In the genomic region with DNA sequence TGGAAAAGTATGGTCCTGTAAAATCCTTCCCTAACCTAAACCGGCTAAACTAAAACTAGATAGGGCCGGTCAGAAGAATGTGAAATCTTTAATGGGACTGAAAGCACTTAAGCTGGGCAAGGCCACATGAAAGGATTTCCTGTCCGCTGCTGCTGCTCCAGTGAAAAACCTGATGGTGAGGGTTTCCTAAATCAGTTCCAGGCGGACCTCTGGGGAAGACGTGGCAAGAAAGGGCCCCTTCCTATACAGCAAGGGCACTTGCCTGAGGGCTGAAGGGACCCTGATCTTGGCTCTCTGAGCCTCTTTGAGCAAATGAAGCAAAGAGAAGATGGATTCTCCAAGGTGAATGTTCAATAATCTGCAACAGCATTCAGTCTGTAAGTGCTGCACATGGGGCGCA, we compare ENCODE assay signal across 11 mouse cellular contexts.
A peak's percentile ranks its signal among the peaks of the same experiment; 100 is the strongest.
DNase-seq lines count a peak whose midpoint lies in the region; ATAC-seq and TF ChIP-seq lines count a peak whose summit lies in the region.
"Had no signal": no experiment of that assay in that cellular context is flagged by ENCODE, and none has a peak within 500 bp of the region (broad histone marks: within the 10 kb centered on the region; RNA-seq: fewer than 3 reads in every experiment).

No protein-coding gene starts in this region.

- no peaks in the 10 kb centered on the region for H3K27me3 ChIP-seq in liver, adult 2 months (ENCODE audit: control insufficient read depth, insufficient read depth, low read length)
- no peaks in the 10 kb centered on the region for H3K27me3 ChIP-seq in limb, embryonic 13.5 days
- H3K27me3 ChIP-seq in stomach, postnatal 0 days (ENCODE audit: control insufficient read depth, insufficient read depth, low read length) = no peaks in the 10 kb centered on the region
- H3K27me3 ChIP-seq: midbrain, embryonic 15.5 days had no signal

- intact Hi-C loops in heart, postnatal 10 days (cut with DNase I) = no loop called here

- WGBS in liver, adult 2 months = 79% methylated on average over 6 of the region's 6 CpGs
- 18% methylated on average over 6 of the region's 6 CpGs for WGBS in limb, embryonic 13.5 days
- 68% methylated on average over 6 of the region's 6 CpGs for WGBS in stomach, postnatal 0 days

- no peak for TF ChIP-seq EP300 in stomach, postnatal 0 days (optimal IDR thresholded peaks at IDR 0.05)

- H3K4me2 ChIP-seq in limb, embryonic 13.5 days (replicated peaks) = no peak overlapping the region; the same call in 1 of the 2 replicates
- H3K4me2 ChIP-seq in stomach, postnatal 0 days (replicated peaks; ENCODE audit: low read depth) = no peak overlapping the region
- H3K4me2 ChIP-seq: hindbrain, embryonic 14.5 days; midbrain, embryonic 15.5 days had no signal

- DNase-seq in heart, adult 11 months = peak; percentile 65
- no peak for DNase-seq in heart, postnatal 10 days
- no peak for DNase-seq in liver, adult 2 months (ENCODE audit: extremely low read depth, low read depth, low spot score)
- no peak for DNase-seq in liver
- peak; percentile 53 for DNase-seq in embryo, embryonic 9.5 days (ENCODE audit: extremely low spot score)
- no peak for DNase-seq in right cerebral cortex, adult 18-20 months
- DNase-seq in stomach, postnatal 0 days (ENCODE audit: low spot score) = no peak
- DNase-seq: cerebellum, postnatal 36 days had no signal

- TF ChIP-seq CTCF in liver, adult 2 months (IDR thresholded peaks at IDR 0.05; ENCODE audit: low read depth, low read length) = no peak
- TF ChIP-seq CTCF in stomach, postnatal 0 days (IDR thresholded peaks at IDR 0.05; ENCODE audit: low read depth) = no peak

- H3K79me2 ChIP-seq in liver, adult 2 months (ENCODE audit: control insufficient read depth, insufficient read depth, low read length) = peaks cover 10% of the 10 kb centered on the region; the same call in 1 of the 2 replicates

- 0 out of 2 replicates have a peak, but pooled peaks have one; percentile 19 for ATAC-seq in limb, embryonic 13.5 days (ENCODE audit: low FRiP score, low read depth)
- no peak for ATAC-seq in stomach, postnatal 0 days (ENCODE audit: low FRiP score, low TSS enrichment)

- no peak overlapping the region for H3K4me3 ChIP-seq in liver, adult 2 months (ENCODE audit: insufficient read depth, low read depth, low read length)
- H3K4me3 ChIP-seq in limb, embryonic 13.5 days = no peak overlapping the region
- H3K4me3 ChIP-seq in stomach, postnatal 0 days (ENCODE audit: low read depth, low read length) = no peak overlapping the region
- H3K4me3 ChIP-seq: midbrain, embryonic 15.5 days had no signal

- no peaks in the 10 kb centered on the region for H3K9me3 ChIP-seq in limb, embryonic 13.5 days
- no peaks in the 10 kb centered on the region for H3K9me3 ChIP-seq in stomach, postnatal 0 days (ENCODE audit: control insufficient read depth, low read length)
- H3K9me3 ChIP-seq: midbrain, embryonic 15.5 days had no signal

- no peak for TF ChIP-seq POLR2A in liver, adult 2 months (IDR thresholded peaks at IDR 0.05; ENCODE audit: extremely low read depth, insufficient read depth, low read length)

- no peak overlapping the region for H3K9ac ChIP-seq in liver, adult 2 months (ENCODE audit: low read depth, low read length)
- no peak overlapping the region for H3K9ac ChIP-seq in limb, embryonic 13.5 days
- H3K9ac ChIP-seq in stomach, postnatal 0 days (ENCODE audit: low read length) = no peak overlapping the region
- H3K9ac ChIP-seq: hindbrain, embryonic 14.5 days; midbrain, embryonic 15.5 days had no signal

- H3K4me1 ChIP-seq in liver, adult 2 months (ENCODE audit: control insufficient read depth, insufficient read depth, low read length) = peaks cover 26% of the 10 kb centered on the region
- peaks cover 74% of the 10 kb centered on the region for H3K4me1 ChIP-seq in limb, embryonic 13.5 days
- H3K4me1 ChIP-seq in stomach, postnatal 0 days (replicated peaks; ENCODE audit: control insufficient read depth, insufficient read depth) = no peaks in the 10 kb centered on the region

- H3K36me3 ChIP-seq in liver, adult 2 months (ENCODE audit: control insufficient read depth, insufficient read depth, low read length) = no peaks in the 10 kb centered on the region
- peaks cover 20% of the 10 kb centered on the region for H3K36me3 ChIP-seq in limb, embryonic 13.5 days
- no peaks in the 10 kb centered on the region for H3K36me3 ChIP-seq in stomach, postnatal 0 days (ENCODE audit: control insufficient read depth, insufficient read depth, low read length)
- H3K36me3 ChIP-seq: midbrain, embryonic 15.5 days had no signal

- H3K27ac ChIP-seq in liver, adult 2 months (replicated peaks; ENCODE audit: insufficient read depth, low read depth, low read length) = peak overlapping the region; percentile 70
- H3K27ac ChIP-seq in limb, embryonic 13.5 days = peak overlapping the region; percentile 85
- no peak overlapping the region for H3K27ac ChIP-seq in stomach, postnatal 0 days (replicated peaks)
- H3K27ac ChIP-seq: hindbrain, embryonic 14.5 days; midbrain, embryonic 15.5 days had no signal

Comparison
In these comparisons a context has a peak if more than half of its experiments do, and no peak if none do; other contexts are left out.
1. DNase-seq: peak in heart, adult 11 months (single experiment) and embryo, embryonic 9.5 days (single experiment); none in heart, postnatal 10 days (0 of 2), liver, adult 2 months (single experiment), liver (single experiment), right cerebral cortex, adult 18-20 months (single experiment) and stomach, postnatal 0 days (single experiment).